Mouse (Mus musculus) forebrain, embryonic 11.5 days (tissue): Measurements from ENCODE around the gene Gm10681. TPM values are rescaled to one million over a fixed set of nuclear protein-coding genes. Genes with fewer than 3 reads are reported as not detected.
"Not testable (repeated sequence)": the region's sequence is repeated elsewhere in the genome, so short reads cannot be mapped to it uniquely, and the experiment has no call there.

Experiments
- ATAC-seq: fragments of 200-750 bp; cut with Nextera tagmentation; replicated peaks from 2 replicates; pipeline ENCODE4 v1.8.0; 2017; ENCODE audit warnings: moderate TSS enrichment; ENCODE audit not compliant: low FRiP score
- DNase-seq: peaks from one replicate; pipeline ENCODE4 v3.0.0-alpha.2; 2017; ENCODE audit warnings: low spot score
- H3K27ac ChIP-seq: fragments of 300-500 bp; sonication (generic); 2 replicates; pipeline ENCODE4 v1.5.1; 2014; ENCODE audit warnings: low read depth, low read length
- H3K27me3 ChIP-seq: fragments of 300-500 bp; sonication (generic); 2 replicates; pipeline ENCODE4 v1.6.1; 2014; ENCODE audit warnings: mild to moderate bottlenecking, low read length, mixed read lengths; ENCODE audit not compliant: control insufficient read depth, insufficient read depth
- H3K36me3 ChIP-seq: fragments of 300-500 bp; sonication (generic); 2 replicates; pipeline ENCODE4 v1.6.1; 2014; ENCODE audit warnings: mild to moderate bottlenecking, low read length, moderate library complexity, mixed read lengths; ENCODE audit not compliant: control insufficient read depth, insufficient read depth
- H3K4me1 ChIP-seq: fragments of 300-500 bp; sonication (generic); replicated peaks from 2 replicates; pipeline ENCODE4 v1.6.1; 2014; ENCODE audit warnings: low read length, mixed read lengths; ENCODE audit not compliant: control insufficient read depth, insufficient read depth
- H3K4me2 ChIP-seq: fragments of 300-500 bp; sonication (generic); 2 replicates; pipeline ENCODE4 v1.6.1; 2014; ENCODE audit warnings: low read depth, mild to moderate bottlenecking, low read length, moderate library complexity, mixed read lengths; ENCODE audit not compliant: severe bottlenecking
- H3K4me3 ChIP-seq: fragments of 300-500 bp; sonication (generic); 2 replicates; pipeline ENCODE4 v1.5.1; 2014; ENCODE audit warnings: low read depth, low read length
- H3K9ac ChIP-seq: fragments of 300-500 bp; sonication (generic); 2 replicates; pipeline ENCODE4 v1.6.1; 2014; ENCODE audit warnings: low read length
- H3K9me3 ChIP-seq: fragments of 300-500 bp; sonication (generic); 2 replicates; pipeline ENCODE4 v1.6.1; 2016; ENCODE audit warnings: low read length, mixed read lengths; ENCODE audit not compliant: control insufficient read depth
- WGBS: fragments of 180-500 bp; shearing (Covaris S2); extraction: QIAGEN DNeasy Blood & Tissue Kit; methylation state at CpG from one replicate; pipeline ENCODE4 v1.1.7; 2014; 5-methylcytosine and 5-hydroxymethylcytosine counted together
- polyA plus RNA-seq: library from polyadenylated mRNA; unstranded; fragments of >200 nt; fragmentation: Nextera tagmentation; extraction: Ambion mirVana; gene quantifications from 2 replicates; pipeline ENCODE4 v1.2.1, GENCODE M21; 2014

Gm10681 gene
- polyA plus RNA-seq, 1 experiment from 2014 or later = not detected

DNA sequence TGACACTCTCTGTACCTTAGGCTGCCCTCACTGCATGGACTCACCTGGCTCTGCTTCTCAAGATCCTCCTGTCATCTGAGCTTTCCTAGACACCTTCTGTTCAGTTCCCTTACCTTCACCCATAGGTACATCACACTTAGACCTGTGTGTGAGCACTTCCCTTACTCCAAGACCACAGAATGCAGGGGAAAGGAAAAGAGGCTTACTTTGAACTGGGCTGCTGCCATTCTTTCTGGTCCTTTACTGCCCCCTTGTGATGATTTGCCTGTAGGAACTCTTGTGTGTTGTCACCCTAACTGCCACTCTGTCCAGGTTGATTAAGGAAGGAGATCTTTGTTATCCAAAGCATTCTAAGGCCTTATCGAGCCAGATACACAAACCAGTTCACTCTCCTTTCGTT lies 38.4 kb downstream of the Gm10681 start:
- H3K36me3 ChIP-seq, DNase-seq, H3K4me1 ChIP-seq, H3K27ac ChIP-seq, H3K9me3 ChIP-seq, H3K9ac ChIP-seq, H3K4me3 ChIP-seq, ATAC-seq, H3K27me3 ChIP-seq, H3K4me2 ChIP-seq: not testable (repeated sequence)
- WGBS = no CpG with 5 or more reads among the region's 2 CpGs

DNA sequence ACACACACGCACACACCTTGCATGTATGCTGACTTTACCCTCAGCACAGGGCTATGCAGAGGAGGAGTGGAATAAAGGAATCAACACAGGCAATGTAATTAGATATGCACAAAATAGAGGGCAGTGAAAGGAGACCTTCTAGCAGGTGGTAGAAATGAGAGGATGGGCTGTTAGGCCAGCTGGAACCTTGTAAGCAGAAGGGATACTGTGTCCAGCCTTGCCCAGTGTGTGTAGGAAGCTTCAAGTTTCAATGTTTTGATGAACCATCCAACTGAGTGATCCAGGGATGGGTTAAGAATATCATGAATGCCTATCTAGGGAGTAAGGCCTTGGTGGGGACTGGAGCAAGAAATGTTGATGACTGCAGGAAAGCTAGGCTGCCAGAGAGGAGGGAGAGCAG lies 40.1 kb downstream of the Gm10681 start:
- not testable (repeated sequence) for H3K27me3 ChIP-seq, ATAC-seq, H3K4me3 ChIP-seq, DNase-seq, H3K36me3 ChIP-seq, H3K9ac ChIP-seq, H3K27ac ChIP-seq, H3K4me1 ChIP-seq, H3K9me3 ChIP-seq, H3K4me2 ChIP-seq
- 80% methylated on average over 1 of the region's 1 CpGs for WGBS

DNA sequence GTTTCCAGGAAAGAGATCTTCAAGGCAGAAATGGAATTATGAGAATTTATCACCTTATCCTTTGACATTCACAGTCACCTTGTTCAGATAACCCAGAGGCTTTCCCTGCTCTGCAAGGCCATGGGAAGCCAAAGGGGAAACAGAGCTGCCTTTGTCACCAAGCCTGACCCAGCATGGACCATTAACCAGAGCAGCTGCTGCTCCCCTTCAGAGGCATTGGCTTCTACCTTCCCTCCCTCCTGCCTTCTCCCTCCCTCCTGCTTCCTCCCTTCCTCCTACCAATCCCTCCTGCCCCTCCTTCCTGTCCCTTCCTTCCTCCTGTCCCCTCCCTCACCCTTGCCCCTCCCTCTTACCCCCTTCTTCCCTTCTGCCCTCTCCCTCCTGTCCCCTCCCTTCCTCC lies 41.0 kb downstream of the Gm10681 start:
- H3K4me3 ChIP-seq, H3K9ac ChIP-seq, DNase-seq, H3K27me3 ChIP-seq, H3K4me1 ChIP-seq, ATAC-seq, H3K4me2 ChIP-seq, H3K9me3 ChIP-seq, H3K36me3 ChIP-seq, H3K27ac ChIP-seq: not testable (repeated sequence)

DNA sequence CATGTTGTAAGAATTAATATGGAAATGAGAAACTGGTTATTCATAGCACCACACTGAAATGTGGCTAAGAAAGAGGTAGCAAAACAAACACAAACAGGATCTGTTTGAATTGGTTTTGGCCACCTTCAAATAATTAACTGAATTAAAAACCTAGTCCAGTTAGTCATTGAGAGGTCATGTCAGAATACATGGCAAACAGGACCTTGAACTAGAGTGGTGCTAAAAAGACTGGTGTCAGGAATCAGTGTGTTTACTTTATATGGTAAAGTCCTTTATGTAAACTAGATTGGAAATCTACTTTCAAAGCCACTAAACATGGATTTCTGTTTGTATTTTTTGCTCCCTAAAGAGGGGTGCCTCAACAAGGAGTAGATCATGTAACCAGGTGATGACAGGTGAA lies 63.6 kb downstream of the Gm10681 start:
- not testable (repeated sequence) for DNase-seq, H3K4me1 ChIP-seq, H3K27me3 ChIP-seq, H3K4me3 ChIP-seq, H3K27ac ChIP-seq, H3K36me3 ChIP-seq, H3K4me2 ChIP-seq, ATAC-seq, H3K9ac ChIP-seq, H3K9me3 ChIP-seq

DNA sequence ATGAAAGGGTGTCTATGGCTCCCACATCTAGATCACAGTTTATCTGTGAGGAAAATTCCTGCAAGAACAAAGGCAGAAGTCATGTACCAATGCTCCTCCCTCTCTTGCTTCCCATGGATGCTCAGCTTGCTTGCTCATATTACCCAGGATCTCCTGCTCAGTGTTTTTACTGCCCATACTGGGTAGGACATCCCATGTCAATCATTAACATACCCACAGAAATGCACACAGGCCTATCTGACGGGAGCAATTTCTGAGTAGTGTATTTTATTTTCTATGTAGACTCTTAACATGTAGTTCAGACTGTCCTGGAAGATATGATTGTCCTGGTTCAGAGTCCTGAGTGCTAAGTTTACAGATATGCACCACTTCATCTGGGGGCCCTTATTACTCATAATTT lies 64.1 kb downstream of the Gm10681 start:
- H3K27me3 ChIP-seq, H3K9ac ChIP-seq, DNase-seq, H3K9me3 ChIP-seq, ATAC-seq, H3K27ac ChIP-seq, H3K4me3 ChIP-seq, H3K4me1 ChIP-seq, H3K4me2 ChIP-seq, H3K36me3 ChIP-seq: not testable (repeated sequence)
- no CpG with 5 or more reads among the region's 1 CpGs for WGBS

DNA sequence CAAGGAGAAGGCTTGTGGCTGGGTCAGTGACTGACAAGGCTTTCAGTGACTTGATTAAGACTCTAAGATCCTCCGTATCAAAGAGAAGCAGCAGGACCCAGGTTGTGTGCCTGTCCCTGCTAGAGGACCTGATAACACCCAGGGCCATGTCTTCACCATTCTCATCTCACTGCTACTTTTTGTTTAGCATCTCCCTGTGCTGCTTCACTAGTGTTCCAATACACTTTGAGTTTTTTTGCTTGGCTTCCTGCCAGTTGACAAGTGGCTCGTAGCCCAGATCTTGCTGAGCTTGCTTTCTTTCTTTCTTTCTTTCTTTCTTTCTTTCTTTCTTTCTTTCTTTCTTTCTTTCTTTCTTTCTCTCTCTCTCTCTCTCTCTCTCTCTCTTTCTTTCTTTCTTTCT lies 65.8 kb downstream of the Gm10681 start:
- 90% methylated on average over 1 of the region's 2 CpGs for WGBS
- DNase-seq, H3K27ac ChIP-seq, ATAC-seq, H3K36me3 ChIP-seq, H3K4me1 ChIP-seq, H3K9me3 ChIP-seq, H3K4me2 ChIP-seq, H3K9ac ChIP-seq, H3K4me3 ChIP-seq, H3K27me3 ChIP-seq: not testable (repeated sequence)

DNA sequence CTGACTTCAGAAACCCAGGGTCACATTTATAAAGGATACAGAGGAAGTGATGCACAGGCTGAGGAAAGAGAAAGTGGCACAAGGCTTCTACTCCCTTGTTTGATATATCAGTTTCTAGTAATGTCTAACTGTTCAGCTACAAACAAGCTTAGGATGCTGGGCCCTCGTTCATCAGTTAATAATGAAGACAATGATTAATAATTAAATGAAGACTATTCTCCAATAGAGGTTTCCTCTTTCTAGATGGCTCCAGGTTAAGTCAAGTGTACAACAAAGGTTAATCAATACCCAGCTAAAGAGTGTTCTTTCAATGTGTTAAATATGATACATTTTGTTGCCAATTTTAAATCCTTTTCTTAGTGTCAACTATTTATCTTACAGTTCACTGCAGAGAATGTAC lies 78.2 kb downstream of the Gm10681 start, which contains the start of gene Hsd3b4:
Hsd3b4 (minus strand) TSS at position 101 of the 400 bp plus-strand sequence.
- not testable (repeated sequence) for H3K27me3 ChIP-seq, H3K4me1 ChIP-seq, H3K9me3 ChIP-seq, H3K36me3 ChIP-seq, H3K4me2 ChIP-seq, H3K27ac ChIP-seq, ATAC-seq, H3K4me3 ChIP-seq, DNase-seq, H3K9ac ChIP-seq
- WGBS = no CpG with 5 or more reads among the region's 1 CpGs

DNA sequence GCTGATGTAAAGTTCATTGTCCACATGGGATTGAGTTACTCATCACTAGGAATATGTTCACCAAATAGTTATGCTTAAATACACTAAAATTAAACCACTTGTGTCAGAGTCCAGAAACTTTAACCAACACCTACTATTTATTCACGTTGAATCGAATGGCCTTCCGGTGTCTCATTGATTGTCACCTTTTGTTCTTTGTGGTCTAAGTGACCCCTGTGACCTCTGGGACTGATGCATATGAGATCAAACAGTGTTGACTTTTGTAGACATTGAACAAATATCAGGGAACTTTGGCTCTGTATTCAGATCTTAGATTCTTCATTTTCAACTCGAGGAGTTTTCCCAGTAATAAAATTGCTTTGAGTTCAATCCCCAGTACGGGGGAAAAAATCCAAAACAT lies 81.4 kb downstream of the Gm10681 start:
- no CpG with 5 or more reads among the region's 5 CpGs for WGBS
- not testable (repeated sequence) for H3K9ac ChIP-seq, H3K27me3 ChIP-seq, H3K27ac ChIP-seq, H3K36me3 ChIP-seq, H3K4me1 ChIP-seq, H3K9me3 ChIP-seq, DNase-seq, H3K4me2 ChIP-seq, H3K4me3 ChIP-seq, ATAC-seq
